Mouse (Mus musculus): ENCODE measurements around the gene Cpm.

GRCm38 (mm10) chr10:117643302-117643701 lies 14.0 kb downstream of the Cpm start:
- no peak for TF ChIP-seq CTCF (conservative IDR thresholded peaks at IDR 0.05 in 1 of 2, IDR thresholded peaks at IDR 0.05 in 1 of 2; ENCODE audit: low read depth in 2 of 2, low read length in 2 of 2)
- TF ChIP-seq E2F4 (IDR thresholded peaks at IDR 0.05; ENCODE audit: insufficient replicate concordance, low read depth, low read length), result no peak
- no peak for TF ChIP-seq BHLHE40 (IDR thresholded peaks at IDR 0.05; ENCODE audit: low read depth, low read length)
